ENCODE assay signal across 9 mouse cellular contexts in the genomic region with DNA sequence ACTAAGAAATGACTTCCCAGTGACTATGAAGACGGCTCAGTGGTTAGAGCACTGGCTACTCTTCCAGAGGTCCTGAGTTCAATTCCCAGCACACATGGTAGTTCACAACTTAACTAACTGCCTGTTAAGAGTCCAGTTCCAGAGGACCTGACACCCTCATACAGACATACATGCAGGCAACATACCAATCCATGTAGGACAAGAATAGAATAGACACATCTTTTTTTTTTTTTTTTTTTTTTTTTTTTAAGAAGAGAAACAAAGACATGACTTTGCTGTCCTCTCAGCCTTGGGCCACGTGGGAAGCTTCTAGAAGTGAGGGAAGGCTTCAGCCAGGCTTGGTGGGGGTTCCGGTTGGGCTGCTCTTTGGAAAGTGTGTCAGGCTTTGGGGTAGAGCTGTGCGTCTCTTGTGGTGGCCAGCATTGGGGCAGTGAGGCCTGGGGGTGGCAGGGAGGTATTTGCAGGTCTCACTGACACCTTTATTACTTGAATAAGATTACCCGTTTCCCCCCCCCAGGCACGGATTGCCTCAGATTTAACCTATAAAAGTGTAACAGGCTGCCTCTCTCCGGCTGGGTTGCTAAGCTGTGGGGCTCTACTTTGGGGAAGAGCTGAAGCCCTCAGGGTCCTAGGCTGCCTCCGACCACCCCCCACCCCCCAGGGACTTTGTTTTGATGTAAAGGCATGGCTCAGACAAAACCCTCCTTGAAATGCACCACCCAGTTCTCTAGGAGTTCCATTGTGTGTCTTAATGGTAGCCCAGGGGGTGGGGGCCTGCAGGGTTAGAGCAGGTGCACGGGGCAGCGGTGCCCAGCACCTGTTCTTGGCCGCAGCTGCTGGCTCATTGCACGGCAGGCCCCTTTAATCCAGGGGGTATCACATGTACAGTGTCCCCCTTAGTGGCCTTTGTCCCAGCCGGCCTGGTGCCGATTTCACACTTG. TPM values are rescaled to one million over a fixed set of nuclear protein-coding genes. Genes with fewer than 3 reads are reported as not detected.
DNase-seq lines count a peak whose midpoint lies in the region; ATAC-seq and TF ChIP-seq lines count a peak whose summit lies in the region.
"Had no signal": no experiment of that assay in that cellular context is flagged by ENCODE, and none has a peak within 500 bp of the region (broad histone marks: within the 10 kb centered on the region; RNA-seq: fewer than 3 reads in every experiment).

No protein-coding gene starts in this region.

- H3K36me3 ChIP-seq in forebrain, embryonic 11.5 days (ENCODE audit: control insufficient read depth, insufficient read depth, low read length): no peaks in the 10 kb centered on the region
- no peaks in the 10 kb centered on the region for H3K36me3 ChIP-seq in forebrain, embryonic 16.5 days (ENCODE audit: control insufficient read depth, insufficient read depth)
- H3K36me3 ChIP-seq in lung, postnatal 0 days (ENCODE audit: insufficient read depth, low read length): no peaks in the 10 kb centered on the region
- no peaks in the 10 kb centered on the region for H3K36me3 ChIP-seq in intestine, embryonic 15.5 days
- H3K36me3 ChIP-seq in neural tube, embryonic 14.5 days (ENCODE audit: control insufficient read depth, insufficient read depth, low read length): no peaks in the 10 kb centered on the region

- no peak for ATAC-seq in forebrain, embryonic 11.5 days (replicated peaks; ENCODE audit: low FRiP score)
- no peak for ATAC-seq in forebrain, embryonic 16.5 days
- no peak for ATAC-seq in lung, postnatal 0 days
- ATAC-seq in intestine, embryonic 15.5 days: no peak
- ATAC-seq in neural tube, embryonic 14.5 days (ENCODE audit: low read depth): no peak
- no peak for ATAC-seq in megakaryocyte, adult 5-6 weeks (ENCODE audit: poor library complexity, severe bottlenecking)

- peak overlapping the region; percentile 24; the same call in 1 of the 2 replicates for H3K9ac ChIP-seq in forebrain, embryonic 11.5 days (ENCODE audit: low read length)
- no peak overlapping the region for H3K9ac ChIP-seq in forebrain, embryonic 16.5 days (replicated peaks; ENCODE audit: low read depth, low read length)
- peak overlapping the region; percentile 60 for H3K9ac ChIP-seq in lung, postnatal 0 days (replicated peaks; ENCODE audit: low read depth)
- peak overlapping the region; percentile 38 for H3K9ac ChIP-seq in intestine, embryonic 15.5 days
- H3K9ac ChIP-seq in neural tube, embryonic 14.5 days (replicated peaks; ENCODE audit: low read depth, low read length): 0 out of 2 replicates have a peak overlapping the region, but pooled peaks have one; percentile 32

- TF ChIP-seq EP300 in lung, postnatal 0 days (IDR thresholded peaks at IDR 0.05): no peak

- H3K27ac ChIP-seq in forebrain, embryonic 11.5 days (ENCODE audit: low read depth, low read length): no peak overlapping the region
- H3K27ac ChIP-seq in forebrain, embryonic 16.5 days (ENCODE audit: low read length): no peak overlapping the region
- peak overlapping the region; percentile 65; the same call in 1 of the 2 replicates for H3K27ac ChIP-seq in lung, postnatal 0 days (ENCODE audit: low read length)
- 0 out of 2 replicates have a peak overlapping the region, but pooled peaks have one; percentile 19 for H3K27ac ChIP-seq in intestine, embryonic 15.5 days
- H3K27ac ChIP-seq in neural tube, embryonic 14.5 days (ENCODE audit: low read depth, low read length): no peak overlapping the region

- H3K4me3 ChIP-seq in forebrain, embryonic 11.5 days (ENCODE audit: low read depth, low read length): peak overlapping the region; percentile 39
- H3K4me3 ChIP-seq in forebrain, embryonic 16.5 days (replicated peaks; ENCODE audit: low read length): no peak overlapping the region; the same call in 1 of the 2 replicates
- peak overlapping the region; percentile 51 for H3K4me3 ChIP-seq in lung, postnatal 0 days (ENCODE audit: low read depth, low read length)
- H3K4me3 ChIP-seq in intestine, embryonic 15.5 days (replicated peaks): peak overlapping the region; percentile 59
- peak overlapping the region; percentile 17; the same call in 1 of the 2 replicates for H3K4me3 ChIP-seq in neural tube, embryonic 14.5 days (ENCODE audit: low read depth, low read length)

- TF ChIP-seq CTCF in lung, postnatal 0 days (IDR thresholded peaks at IDR 0.05): no peak

- H3K27me3 ChIP-seq in forebrain, embryonic 11.5 days (ENCODE audit: control insufficient read depth, insufficient read depth, low read length): peaks cover 38% of the 10 kb centered on the region
- H3K27me3 ChIP-seq in forebrain, embryonic 16.5 days (replicated peaks; ENCODE audit: control insufficient read depth, insufficient read depth, low read length): peaks cover 36% of the 10 kb centered on the region
- 0 out of 2 replicates have a peak, but pooled peaks cover 3% of the 10 kb centered on the region for H3K27me3 ChIP-seq in lung, postnatal 0 days (replicated peaks; ENCODE audit: insufficient read depth, low read length)
- H3K27me3 ChIP-seq in intestine, embryonic 15.5 days (replicated peaks): peaks cover 4% of the 10 kb centered on the region
- H3K27me3 ChIP-seq in neural tube, embryonic 14.5 days (ENCODE audit: control insufficient read depth, insufficient read depth, low read length): peaks cover 8% of the 10 kb centered on the region

- H3K9me3 ChIP-seq in forebrain, embryonic 11.5 days (ENCODE audit: control insufficient read depth, low read length): no peaks in the 10 kb centered on the region
- no peaks in the 10 kb centered on the region for H3K9me3 ChIP-seq in forebrain, embryonic 16.5 days (ENCODE audit: control insufficient read depth, low read length)
- H3K9me3 ChIP-seq in lung, postnatal 0 days (ENCODE audit: low read length): no peaks in the 10 kb centered on the region
- H3K9me3 ChIP-seq in intestine, embryonic 15.5 days: no peaks in the 10 kb centered on the region
- H3K9me3 ChIP-seq in neural tube, embryonic 14.5 days (ENCODE audit: control insufficient read depth, low read length): no peaks in the 10 kb centered on the region

- DNase-seq in forebrain, embryonic 11.5 days (ENCODE audit: low spot score): peak; percentile 54
- no peak for DNase-seq in lung, postnatal 0 days (ENCODE audit: low spot score)
- DNase-seq in lung, adult 18-20 months: no peak
- no peak for DNase-seq in layer of hippocampus, adult 9-10 months (ENCODE audit: low spot score)
- DNase-seq: gastrocnemius, postnatal 36 days had no signal

- peak overlapping the region; percentile 71 for H3K4me2 ChIP-seq in forebrain, embryonic 11.5 days (ENCODE audit: low read depth, low read length, severe bottlenecking)
- H3K4me2 ChIP-seq in forebrain, embryonic 16.5 days (ENCODE audit: low read length): no peak overlapping the region
- peak overlapping the region; percentile 84 for H3K4me2 ChIP-seq in lung, postnatal 0 days (replicated peaks; ENCODE audit: low read depth, low read length)
- peak overlapping the region; percentile 97 for H3K4me2 ChIP-seq in intestine, embryonic 15.5 days (replicated peaks)
- H3K4me2 ChIP-seq in neural tube, embryonic 14.5 days (ENCODE audit: low read depth, low read length): peak overlapping the region; percentile 17

- 16% methylated on average over 14 of the region's 14 CpGs for WGBS in forebrain, embryonic 11.5 days
- WGBS in forebrain, embryonic 16.5 days: 19% methylated on average over 14 of the region's 14 CpGs
- 31% methylated on average over 14 of the region's 14 CpGs for WGBS in lung, postnatal 0 days
- 41% methylated on average over 14 of the region's 14 CpGs for WGBS in intestine, embryonic 15.5 days
- 20% methylated on average over 14 of the region's 14 CpGs for WGBS in neural tube, embryonic 14.5 days

- peaks cover 27% of the 10 kb centered on the region; the same call in 1 of the 2 replicates for H3K4me1 ChIP-seq in forebrain, embryonic 11.5 days (replicated peaks; ENCODE audit: control insufficient read depth, insufficient read depth, low read length)
- H3K4me1 ChIP-seq in forebrain, embryonic 16.5 days (replicated peaks; ENCODE audit: control insufficient read depth, insufficient read depth, low read length): peaks cover 12% of the 10 kb centered on the region
- peaks cover 41% of the 10 kb centered on the region for H3K4me1 ChIP-seq in lung, postnatal 0 days (ENCODE audit: insufficient read depth, low read depth, low read length)
- peaks cover 66% of the 10 kb centered on the region for H3K4me1 ChIP-seq in intestine, embryonic 15.5 days (replicated peaks)
- peaks cover 9% of the 10 kb centered on the region; the same call in 1 of the 2 replicates for H3K4me1 ChIP-seq in neural tube, embryonic 14.5 days (ENCODE audit: control insufficient read depth, insufficient read depth, low read length)

RNA-seq across cellular contexts. Expression of a gene that starts 1.8 kb away (rescaled TPM):
- polyA plus RNA-seq in forebrain, embryonic 11.5 days (2014; fragmentation: Nextera tagmentation; extraction: Ambion mirVana): 25.1 and 27.8 TPM in 2 replicates
- 4.3 and 4.4 TPM in 2 replicates for polyA plus RNA-seq in forebrain, embryonic 16.5 days (2015; fragmentation: Nextera tagmentation; extraction: Ambion mirVana)
- 55.4 and 63.0 TPM in 2 replicates for polyA plus RNA-seq in lung, postnatal 0 days (2015; fragmentation: Nextera tagmentation; extraction: Ambion mirVana)
- polyA plus RNA-seq in intestine, embryonic 15.5 days (2015; fragmentation: Nextera tagmentation; extraction: Ambion mirVana): 14.3 and 16.1 TPM in 2 replicates
- polyA plus RNA-seq in neural tube, embryonic 14.5 days (2014; fragmentation: Nextera tagmentation; extraction: Ambion mirVana): 0.66 and 6.5 TPM in 2 replicates
- 0.40 and 1.8 TPM in 2 replicates for total RNA-seq in megakaryocyte, adult 5-6 weeks (2015)
- 0.40 TPM in 1 of 2 replicates, not detected in the other for total RNA-seq in megakaryocyte, adult 5-6 weeks (2017)

RNA-seq across cellular contexts. Expression of a gene that starts 47.1 kb away (rescaled TPM):
- polyA plus RNA-seq in forebrain, embryonic 11.5 days (2014; fragmentation: Nextera tagmentation; extraction: Ambion mirVana): 23.0 and 24.1 TPM in 2 replicates
- 34.8 and 37.6 TPM in 2 replicates for polyA plus RNA-seq in forebrain, embryonic 16.5 days (2015; fragmentation: Nextera tagmentation; extraction: Ambion mirVana)
- polyA plus RNA-seq in lung, postnatal 0 days (2015; fragmentation: Nextera tagmentation; extraction: Ambion mirVana): 8.7 and 8.9 TPM in 2 replicates
- 12.7 and 13.8 TPM in 2 replicates for polyA plus RNA-seq in intestine, embryonic 15.5 days (2015; fragmentation: Nextera tagmentation; extraction: Ambion mirVana)
- 24.8 and 28.2 TPM in 2 replicates for polyA plus RNA-seq in neural tube, embryonic 14.5 days (2014; fragmentation: Nextera tagmentation; extraction: Ambion mirVana)
- 9.0 and 11.3 TPM in 2 replicates for total RNA-seq in megakaryocyte, adult 5-6 weeks (2015)
- 6.3 and 10.3 TPM in 2 replicates for total RNA-seq in megakaryocyte, adult 5-6 weeks (2017)

RNA-seq across cellular contexts. Expression of a gene that starts 47.4 kb away (rescaled TPM):
- 133 and 145 TPM in 2 replicates for polyA plus RNA-seq in forebrain, embryonic 11.5 days (2014; fragmentation: Nextera tagmentation; extraction: Ambion mirVana)
- polyA plus RNA-seq in forebrain, embryonic 16.5 days (2015; fragmentation: Nextera tagmentation; extraction: Ambion mirVana): 133 and 140 TPM in 2 replicates
- 111 and 119 TPM in 2 replicates for polyA plus RNA-seq in lung, postnatal 0 days (2015; fragmentation: Nextera tagmentation; extraction: Ambion mirVana)
- polyA plus RNA-seq in intestine, embryonic 15.5 days (2015; fragmentation: Nextera tagmentation; extraction: Ambion mirVana): 65.3 and 73.3 TPM in 2 replicates
- 111 and 118 TPM in 2 replicates for polyA plus RNA-seq in neural tube, embryonic 14.5 days (2014; fragmentation: Nextera tagmentation; extraction: Ambion mirVana)
- 59.7 and 61.7 TPM in 2 replicates for total RNA-seq in megakaryocyte, adult 5-6 weeks (2015)
- 36.3 and 37.8 TPM in 2 replicates for total RNA-seq in megakaryocyte, adult 5-6 weeks (2017)

Comparison
In these comparisons a context has a peak if more than half of its experiments do, and no peak if none do; other contexts are left out.
1. H3K27ac ChIP-seq: peak in lung, postnatal 0 days (single experiment) and intestine, embryonic 15.5 days (single experiment); none in forebrain, embryonic 11.5 days (single experiment), forebrain, embryonic 16.5 days (single experiment) and neural tube, embryonic 14.5 days (single experiment).